Mouse (Mus musculus): ENCODE results near the gene Cyp4f17. TPM values are rescaled to one million over a fixed set of nuclear protein-coding genes. Genes with fewer than 3 reads are reported as not detected.

The Cyp4f17 gene
- polyA plus RNA-seq, 2 experiments = 7.7 to 16.5 TPM

- DNase-seq (ENCODE audit: low spot score) = no peak
- no peak overlapping the region for H3K9ac ChIP-seq (ENCODE audit: low read depth, low read length, severe bottlenecking)
- no peaks in the 10 kb centered on the region for H3K4me1 ChIP-seq (ENCODE audit: control insufficient read depth, insufficient read depth, low read length)
- no peaks in the 10 kb centered on the region for H3K9me3 ChIP-seq (ENCODE audit: control insufficient read depth, low read length)
- no peaks in the 10 kb centered on the region for H3K27me3 ChIP-seq (ENCODE audit: control insufficient read depth, insufficient read depth, low read length)
- H3K4me2 ChIP-seq (replicated peaks; ENCODE audit: low read depth, low read length, severe bottlenecking) = no peak overlapping the region
- no peak overlapping the region for H3K4me3 ChIP-seq (replicated peaks; ENCODE audit: low read length)
- WGBS = 53% methylated on average over 7 of the region's 7 CpGs
- TF ChIP-seq POLR2A (IDR thresholded peaks at IDR 0.05; ENCODE audit: borderline replicate concordance, extremely low read depth, insufficient read depth, insufficient read length) = no peak
- ATAC-seq (ENCODE audit: low FRiP score, low read depth) = no peak
- no peaks in the 10 kb centered on the region for H3K36me3 ChIP-seq (ENCODE audit: control insufficient read depth, insufficient read depth, low read length)
- H3K27ac ChIP-seq (replicated peaks; ENCODE audit: low read depth, low read length) = no peak overlapping the region
Observed at GRCm38 (mm10) chr17:32577496-32578186, 71.8 kb downstream of the Cyp4f17 start.

Other genes with a start within 250 kb of the Cyp4f17 start
- 75.6 and 80.0 TPM in 2 replicates for gene Brd4, start 221.3 kb upstream of the Cyp4f17 start, polyA plus RNA-seq (2012; rRNA removed)
- gene Brd4, start 221.3 kb upstream of the Cyp4f17 start, polyA plus RNA-seq (2014; fragmentation: Nextera tagmentation; extraction: Ambion mirVana) = 97.3 and 117 TPM in 2 replicates
- 108 and 110 TPM in 2 replicates for gene Akap8, start 184.8 kb upstream of the Cyp4f17 start, polyA plus RNA-seq (2012; rRNA removed)
- gene Akap8, start 184.8 kb upstream of the Cyp4f17 start, polyA plus RNA-seq (2014; fragmentation: Nextera tagmentation; extraction: Ambion mirVana) = 36.9 and 46.9 TPM in 2 replicates
- 157 and 162 TPM in 2 replicates for gene Akap8l, start 155.4 kb upstream of the Cyp4f17 start, polyA plus RNA-seq (2012; rRNA removed)
- gene Akap8l, start 155.4 kb upstream of the Cyp4f17 start, polyA plus RNA-seq (2014; fragmentation: Nextera tagmentation; extraction: Ambion mirVana) = 67.5 and 74.0 TPM in 2 replicates
- gene Wiz, start 116.6 kb upstream of the Cyp4f17 start, polyA plus RNA-seq (2012; rRNA removed) = 63.8 and 80.0 TPM in 2 replicates
- 36.0 and 41.1 TPM in 2 replicates for gene Wiz, start 116.6 kb upstream of the Cyp4f17 start, polyA plus RNA-seq (2014; fragmentation: Nextera tagmentation; extraction: Ambion mirVana)
- 2.9 and 3.0 TPM in 2 replicates for gene Rasal3, start 102.5 kb upstream of the Cyp4f17 start, polyA plus RNA-seq (2012; rRNA removed)
- 1.9 and 2.0 TPM in 2 replicates for gene Rasal3, start 102.5 kb upstream of the Cyp4f17 start, polyA plus RNA-seq (2014; fragmentation: Nextera tagmentation; extraction: Ambion mirVana)
- 0.20 and 0.30 TPM in 2 replicates for gene Pglyrp2, start 81.9 kb upstream of the Cyp4f17 start, polyA plus RNA-seq (2012; rRNA removed)
- 0.23 and 0.32 TPM in 2 replicates for gene Pglyrp2, start 81.9 kb upstream of the Cyp4f17 start, polyA plus RNA-seq (2014; fragmentation: Nextera tagmentation; extraction: Ambion mirVana)
- 5.3 and 5.5 TPM in 2 replicates for gene Cyp4f39, start 53.3 kb upstream of the Cyp4f17 start, polyA plus RNA-seq (2012; rRNA removed)
- gene Cyp4f39, start 53.3 kb upstream of the Cyp4f17 start, polyA plus RNA-seq (2014; fragmentation: Nextera tagmentation; extraction: Ambion mirVana) = 11.3 and 14.0 TPM in 2 replicates
- gene Cyp4f16, start 30.5 kb downstream of the Cyp4f17 start, polyA plus RNA-seq (2012; rRNA removed) = 34.0 and 39.5 TPM in 2 replicates
- 16.7 and 18.6 TPM in 2 replicates for gene Cyp4f16, start 30.5 kb downstream of the Cyp4f17 start, polyA plus RNA-seq (2014; fragmentation: Nextera tagmentation; extraction: Ambion mirVana)
- not detected in 2 replicates for gene Cyp4f37, start 115.3 kb downstream of the Cyp4f17 start, polyA plus RNA-seq (2012; rRNA removed)
- gene Cyp4f37, start 115.3 kb downstream of the Cyp4f17 start, polyA plus RNA-seq (2014; fragmentation: Nextera tagmentation; extraction: Ambion mirVana) = not detected in 2 replicates
- gene Cyp4f40, start 152.8 kb downstream of the Cyp4f17 start, polyA plus RNA-seq (2012; rRNA removed) = not detected in 2 replicates
- gene Cyp4f40, start 152.8 kb downstream of the Cyp4f17 start, polyA plus RNA-seq (2014; fragmentation: Nextera tagmentation; extraction: Ambion mirVana) = not detected in 2 replicates
- gene Cyp4f15, start 179.6 kb downstream of the Cyp4f17 start, polyA plus RNA-seq (2012; rRNA removed) = 0.10 and 0.29 TPM in 2 replicates
- 0.40 TPM in 1 of 2 replicates, not detected in the other for gene Cyp4f15, start 179.6 kb downstream of the Cyp4f17 start, polyA plus RNA-seq (2014; fragmentation: Nextera tagmentation; extraction: Ambion mirVana)